Mouse (Mus musculus) G1E-ER4 (cell line): ENCODE measurements around the gene Slc6a8. TPM values are rescaled to one million over a fixed set of nuclear protein-coding genes. Genes with fewer than 3 reads are reported as not detected.

Experiments used
- GATA1 ChIP-seq: IDR thresholded peaks from one replicate; pipeline ENCODE4 v1.8.0; 2012; ENCODE audit warnings: low read length, inconsistent platforms
- polyA plus RNA-seq: library from polyadenylated mRNA; stranded (reverse); fragments of >175 nt; gene quantifications from 2 replicates; pipeline ENCODE4 v1.2.3, GENCODE M21; 2012

The Slc6a8 gene
- polyA plus RNA-seq, 1 experiment: 4.1 TPM

- no peak for TF ChIP-seq GATA1
Observed at GRCm38 (mm10) chrX:73718686-73719362, 45.9 kb downstream of the Slc6a8 start.

- no peak for TF ChIP-seq GATA1
Observed at GRCm38 (mm10) chrX:73730908-73731307, 58.0 kb downstream of the Slc6a8 start.

Other genes with a start within 250 kb of the Slc6a8 start
- not detected in 2 replicates for gene Trex2, start 237.8 kb upstream of the Slc6a8 start, polyA plus RNA-seq
- gene Haus7, start 214.1 kb upstream of the Slc6a8 start, polyA plus RNA-seq: 3.4 and 3.5 TPM in 2 replicates
- gene Bgn, start 189.5 kb upstream of the Slc6a8 start, polyA plus RNA-seq: not detected in 2 replicates
- gene Atp2b3, start 170.1 kb upstream of the Slc6a8 start, polyA plus RNA-seq: not detected in 2 replicates
- 0.06 TPM in 2 replicates for gene Dusp9, start 33.7 kb upstream of the Slc6a8 start, polyA plus RNA-seq
- gene Pnck, start 13.0 kb upstream of the Slc6a8 start, polyA plus RNA-seq: not detected in 2 replicates
- gene Bcap31, start 43.0 kb downstream of the Slc6a8 start, polyA plus RNA-seq: 8.6 and 10.7 TPM in 2 replicates
- 18.2 and 19.9 TPM in 2 replicates for gene Abcd1, start 43.4 kb downstream of the Slc6a8 start, polyA plus RNA-seq
- gene Plxnb3, start 83.9 kb downstream of the Slc6a8 start, polyA plus RNA-seq: not detected in 2 replicates
- not detected in 2 replicates for gene Srpk3, start 101.3 kb downstream of the Slc6a8 start, polyA plus RNA-seq
- gene Idh3g, start 113.7 kb downstream of the Slc6a8 start, polyA plus RNA-seq: 31.6 and 36.9 TPM in 2 replicates
- gene Ssr4, start 113.9 kb downstream of the Slc6a8 start, polyA plus RNA-seq: 18.1 and 22.8 TPM in 2 replicates
- gene Pdzd4, start 151.8 kb downstream of the Slc6a8 start, polyA plus RNA-seq: not detected in 2 replicates
- gene Avpr2, start 219.0 kb downstream of the Slc6a8 start, polyA plus RNA-seq: not detected in 2 replicates
- not detected in 2 replicates for gene L1cam, start 223.0 kb downstream of the Slc6a8 start, polyA plus RNA-seq
- gene Arhgap4, start 248.7 kb downstream of the Slc6a8 start, polyA plus RNA-seq: 0.82 and 1.1 TPM in 2 replicates
- 198 and 297 TPM in 2 replicates for gene Naa10, start 248.8 kb downstream of the Slc6a8 start, polyA plus RNA-seq